Mouse (Mus musculus) lung, postnatal 0 days (tissue): ENCODE measurements around the gene Fat1.

ENCODE experiments used
- CTCF ChIP-seq: IDR thresholded peaks from 2 replicates; pipeline ENCODE4 v1.5.1; 2016; ENCODE audit warnings: antibody characterized with exemption, mild to moderate bottlenecking
- EP300 ChIP-seq: IDR thresholded peaks from 2 replicates; pipeline ENCODE4 v1.6.1; 2016; ENCODE audit warnings: antibody characterized with exemption, mild to moderate bottlenecking, control low read depth

DNA sequence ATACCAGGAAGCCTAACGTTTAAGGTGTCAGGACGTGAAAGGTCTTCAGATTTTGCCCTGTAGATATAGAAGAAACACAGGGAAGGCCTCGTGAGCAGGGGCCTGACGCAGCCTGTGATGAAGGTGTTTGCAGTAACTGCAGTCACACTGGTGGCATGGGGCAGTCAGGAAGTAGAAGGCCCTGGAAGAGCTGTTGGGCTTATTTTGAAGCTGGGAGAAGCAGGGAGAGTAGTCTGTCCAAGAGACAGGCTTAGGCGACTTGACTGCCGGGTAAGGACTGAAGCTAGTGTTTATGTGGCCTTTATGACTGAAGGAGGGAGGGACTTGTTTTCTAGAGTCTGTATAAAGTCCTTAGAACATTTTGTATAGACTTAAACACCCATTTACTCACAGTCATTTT lies 57.4 kb downstream of the Fat1 start:
- TF ChIP-seq CTCF (no peak), EP300 (no peak)
